ENCODE assay signal across 22 mouse cellular contexts in the genomic region with DNA sequence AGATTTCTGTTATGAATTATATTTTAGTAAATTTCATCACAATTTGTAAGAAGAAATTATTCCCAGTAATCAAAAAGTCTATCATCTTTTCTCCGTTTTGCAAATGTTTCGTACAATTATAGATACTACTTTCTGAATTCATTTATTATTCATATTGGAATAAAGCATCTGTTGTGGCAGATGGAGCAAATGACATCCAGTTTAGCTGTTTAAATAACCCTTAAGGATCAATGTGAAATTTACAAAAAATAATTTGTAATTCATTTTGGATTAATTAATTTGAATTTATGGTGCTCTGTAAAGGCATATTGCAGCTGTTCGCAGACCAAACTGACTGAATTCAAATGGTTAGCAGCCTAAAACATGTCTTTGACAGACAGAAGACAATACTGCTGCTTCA.
DNase-seq lines count a peak whose midpoint lies in the region; ATAC-seq lines count a peak whose summit lies in the region.
"Had no signal": no experiment of that assay in that cellular context is flagged by ENCODE, and none has a peak within 500 bp of the region (broad histone marks: within the 10 kb centered on the region; RNA-seq: fewer than 3 reads in every experiment).

No protein-coding gene starts in this region.

- H3K27ac ChIP-seq in forebrain, embryonic 16.5 days (ENCODE audit: low read length) = no peak overlapping the region
- no peak overlapping the region for H3K27ac ChIP-seq in forebrain, embryonic 15.5 days (replicated peaks)
- H3K27ac ChIP-seq: embryonic facial prominence, embryonic 12.5 days; heart, adult 2 months; heart, embryonic 15.5 days; hindbrain, embryonic 10.5 days; hindbrain, embryonic 14.5 days; intestine, embryonic 15.5 days had no signal

- no peak overlapping the region for H3K4me3 ChIP-seq in forebrain, embryonic 16.5 days (replicated peaks; ENCODE audit: low read length)
- no peak overlapping the region for H3K4me3 ChIP-seq in forebrain, embryonic 15.5 days
- H3K4me3 ChIP-seq: embryonic facial prominence, embryonic 12.5 days; heart, adult 2 months; heart, embryonic 15.5 days; hindbrain, embryonic 10.5 days; intestine, embryonic 15.5 days had no signal

- 60% methylated on average over 3 of the region's 3 CpGs for WGBS in forebrain, embryonic 16.5 days
- 75% methylated on average over 3 of the region's 3 CpGs for WGBS in forebrain, embryonic 15.5 days

- H3K9me3 ChIP-seq in forebrain, embryonic 16.5 days (ENCODE audit: control insufficient read depth, low read length) = no peaks in the 10 kb centered on the region
- H3K9me3 ChIP-seq in forebrain, embryonic 15.5 days = no peaks in the 10 kb centered on the region
- H3K9me3 ChIP-seq: embryonic facial prominence, embryonic 12.5 days; heart, embryonic 15.5 days; hindbrain, embryonic 10.5 days; intestine, embryonic 15.5 days had no signal

- no peaks in the 10 kb centered on the region for H3K36me3 ChIP-seq in forebrain, embryonic 16.5 days (ENCODE audit: control insufficient read depth, insufficient read depth)
- H3K36me3 ChIP-seq in forebrain, embryonic 15.5 days = no peaks in the 10 kb centered on the region
- H3K36me3 ChIP-seq: embryonic facial prominence, embryonic 12.5 days; heart, embryonic 15.5 days; hindbrain, embryonic 10.5 days; intestine, embryonic 15.5 days had no signal

- H3K4me1 ChIP-seq in forebrain, embryonic 16.5 days (replicated peaks; ENCODE audit: control insufficient read depth, insufficient read depth, low read length) = no peaks in the 10 kb centered on the region
- no peaks in the 10 kb centered on the region for H3K4me1 ChIP-seq in forebrain, embryonic 15.5 days
- H3K4me1 ChIP-seq: embryonic facial prominence, embryonic 12.5 days; heart, embryonic 15.5 days; hindbrain, embryonic 10.5 days; intestine, embryonic 15.5 days had no signal

- DNase-seq in layer of hippocampus, adult 9-10 months (ENCODE audit: low spot score) = peak; percentile 33
- DNase-seq in layer of hippocampus, postnatal 25 days (ENCODE audit: extremely low spot score in 1 of 2, low spot score in 1 of 2) = no peak
- peak; percentile 22 for DNase-seq in brain, embryonic 18.5 days (ENCODE audit: low read depth, low spot score)
- no peak for DNase-seq in heart, postnatal 36 days
- DNase-seq: adrenal gland, postnatal 14 days; cerebellum, adult 11 months; cerebellum, adult 8-10 months; cerebellum, postnatal 25 days; gastrocnemius, postnatal 14 days; heart, adult 2 months; heart, postnatal 14 days had no signal

- no peaks in the 10 kb centered on the region for H3K27me3 ChIP-seq in forebrain, embryonic 16.5 days (replicated peaks; ENCODE audit: control insufficient read depth, insufficient read depth, low read length)
- no peaks in the 10 kb centered on the region for H3K27me3 ChIP-seq in forebrain, embryonic 15.5 days
- H3K27me3 ChIP-seq: CH12.LX; embryonic facial prominence, embryonic 12.5 days; heart, embryonic 15.5 days; intestine, embryonic 15.5 days; Patski had no signal

- H3K4me2 ChIP-seq in forebrain, embryonic 16.5 days (ENCODE audit: low read length) = no peak overlapping the region
- no peak overlapping the region for H3K4me2 ChIP-seq in forebrain, embryonic 15.5 days (replicated peaks)
- H3K4me2 ChIP-seq: embryonic facial prominence, embryonic 12.5 days; heart, embryonic 11.5 days; heart, embryonic 15.5 days; hindbrain, embryonic 14.5 days; intestine, embryonic 15.5 days had no signal

- ATAC-seq in forebrain, embryonic 16.5 days = peak; percentile 61
- no peak for ATAC-seq in forebrain, embryonic 15.5 days (replicated peaks)
- ATAC-seq: activated CD4-positive, CD25-positive, alpha-beta regulatory T cell, adult 4 months; intestine, embryonic 15.5 days; Patski had no signal

- intact Hi-C loops in heart, postnatal 36 days (cut with DNase I) = no loop called here

- no peak overlapping the region for H3K9ac ChIP-seq in forebrain, embryonic 16.5 days (replicated peaks; ENCODE audit: low read depth, low read length)
- no peak overlapping the region for H3K9ac ChIP-seq in forebrain, embryonic 15.5 days (replicated peaks)
- H3K9ac ChIP-seq: embryonic facial prominence, embryonic 12.5 days; heart, embryonic 15.5 days; hindbrain, embryonic 14.5 days; intestine, embryonic 15.5 days had no signal

Comparison
In these comparisons a context has a peak if more than half of its experiments do, and no peak if none do; other contexts are left out.
1. DNase-seq: peak in layer of hippocampus, adult 9-10 months (single experiment) and brain, embryonic 18.5 days (single experiment); none in layer of hippocampus, postnatal 25 days (0 of 2) and heart, postnatal 36 days (0 of 2).